Mouse (Mus musculus) testis, adult 2 months (tissue): ENCODE measurements around the gene Prkra.

Source experiments
- CTCF ChIP-seq: fragments of 200-500 bp; IDR thresholded peaks from 2 replicates; pipeline ENCODE4 v1.5.1; 2012; ENCODE audit warnings: low read depth, mild to moderate bottlenecking, inconsistent platforms, low read length, moderate library complexity; ENCODE audit not compliant: control insufficient read depth, insufficient read depth, insufficient replicate concordance
- POLR2A ChIP-seq: fragments of 200-500 bp; IDR thresholded peaks from 2 replicates; pipeline ENCODE4 v1.6.1; 2012; ENCODE audit warnings: low read depth, mild to moderate bottlenecking, inconsistent platforms, low read length, moderate library complexity; ENCODE audit not compliant: control insufficient read depth

DNA sequence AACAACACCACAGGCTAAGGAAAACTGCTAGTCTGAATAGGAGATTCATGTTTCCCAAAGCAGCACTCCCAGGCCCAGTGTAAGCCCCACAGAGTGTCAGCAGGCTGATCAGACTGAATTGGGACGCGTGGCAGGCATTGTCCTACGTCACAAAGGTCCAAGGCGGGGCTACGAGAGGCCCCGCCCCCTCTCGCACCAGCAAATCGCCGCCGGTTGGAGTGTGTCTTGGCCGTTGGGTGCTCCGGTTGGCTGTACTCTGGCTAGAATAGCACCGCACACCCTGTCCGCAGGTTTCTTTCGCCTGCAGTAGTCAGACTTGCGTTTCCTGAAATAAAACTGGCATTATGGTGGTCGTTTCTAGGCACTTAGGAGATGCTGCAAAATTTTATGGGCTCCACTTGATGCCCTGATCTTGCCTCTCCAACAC, 25.2 kb upstream of the Prkra start, which contains the start of gene Fkbp7:
- no peak for TF ChIP-seq CTCF
- TF ChIP-seq POLR2A, result peak; percentile 99
